Comparison of ENCODE assay signal across 8 mouse cellular contexts in the genomic region with DNA sequence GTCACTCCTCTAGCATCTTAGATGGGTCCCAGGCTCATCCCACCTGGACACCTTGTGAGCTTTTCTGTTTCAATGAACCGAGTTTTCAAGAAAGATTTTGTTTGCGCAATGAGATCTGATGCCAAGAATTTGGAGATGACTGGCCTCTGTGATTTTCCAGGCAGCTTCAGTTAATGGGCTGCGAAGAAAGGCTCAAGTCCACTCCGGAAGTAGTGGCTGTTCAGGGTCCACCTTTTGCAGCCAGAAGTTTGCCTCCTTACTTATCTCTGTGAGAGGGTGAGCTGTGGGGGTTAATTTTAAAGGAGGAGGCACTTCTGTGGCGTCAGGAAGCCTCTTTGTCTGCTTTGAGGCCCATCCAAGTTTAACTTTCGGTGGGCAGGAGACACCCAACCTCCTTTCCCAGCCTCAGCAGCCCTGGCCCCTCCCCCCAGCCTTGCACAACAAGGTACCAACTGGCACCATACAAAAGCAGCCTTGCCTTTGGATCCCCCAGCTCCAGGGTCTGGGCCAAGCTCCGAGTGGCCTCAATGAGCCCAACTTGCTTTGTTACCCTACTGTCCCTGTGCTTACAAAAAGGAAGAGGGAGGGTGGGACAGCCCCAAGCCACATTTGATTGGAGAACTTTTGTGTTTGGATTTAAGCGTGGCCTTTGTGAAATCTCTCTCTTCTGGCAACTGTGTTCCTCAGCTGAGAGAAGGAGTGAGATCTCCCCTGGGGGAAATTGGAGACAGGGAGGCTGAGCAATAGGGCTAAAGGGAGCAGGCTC.
A peak's percentile ranks its signal among the peaks of the same experiment; 100 is the strongest.
DNase-seq lines count a peak whose midpoint lies in the region; ATAC-seq and TF ChIP-seq lines count a peak whose summit lies in the region.

No protein-coding gene starts in this region.

- H3K4me2 ChIP-seq in liver, postnatal 0 days (ENCODE audit: low read depth, low read length), result no peak overlapping the region

- 41% methylated on average over 8 of the region's 8 CpGs for WGBS in heart, embryonic 10.5 days
- 47% methylated on average over 8 of the region's 8 CpGs for WGBS in liver, postnatal 0 days (ENCODE audit: insufficient replicate concordance)

- no peak for ATAC-seq in liver, postnatal 0 days

- H3K27me3 ChIP-seq in heart, embryonic 10.5 days (ENCODE audit: insufficient read depth, poor library complexity, severe bottlenecking), result peaks cover 10% of the 10 kb centered on the region; the same call in 1 of the 2 replicates
- no peaks in the 10 kb centered on the region for H3K27me3 ChIP-seq in liver, postnatal 0 days (ENCODE audit: insufficient read depth, low read length)

- H3K27ac ChIP-seq in heart, embryonic 10.5 days, result peak overlapping the region; percentile 79
- no peak overlapping the region for H3K27ac ChIP-seq in liver, postnatal 0 days (ENCODE audit: low read depth)

- H3K4me3 ChIP-seq in heart, embryonic 10.5 days, result no peak overlapping the region
- no peak overlapping the region for H3K4me3 ChIP-seq in liver, postnatal 0 days (ENCODE audit: low read depth, low read length)

- no peaks in the 10 kb centered on the region for H3K36me3 ChIP-seq in heart, embryonic 10.5 days
- H3K36me3 ChIP-seq in liver, postnatal 0 days (replicated peaks; ENCODE audit: insufficient read depth, low read length), result no peaks in the 10 kb centered on the region

- no peak for TF ChIP-seq CTCF in liver, postnatal 0 days (IDR thresholded peaks at IDR 0.05; ENCODE audit: low read depth)

- peak; percentile 66 for DNase-seq in adrenal gland, postnatal 10 days
- no peak for DNase-seq in adrenal gland, adult 18-20 months (ENCODE audit: low spot score in 2 of 2)
- DNase-seq in 3T3-L1 (ENCODE audit: low read depth, low spot score) (peak; percentile 38), MN1 (ENCODE audit: low spot score) (no peak)
- DNase-seq in heart, embryonic 10.5 days (ENCODE audit: low spot score), result no peak
- peak; percentile 28 for DNase-seq in liver, postnatal 0 days
- DNase-seq in frontal cortex, postnatal 25 days (ENCODE audit: low spot score in 2 of 2), result no peak
- DNase-seq in layer of hippocampus, postnatal 25 days (ENCODE audit: extremely low spot score in 1 of 2, low spot score in 1 of 2), result no peak

- TF ChIP-seq EP300 in liver, postnatal 0 days (IDR thresholded peaks at IDR 0.05; ENCODE audit: low read depth), result no peak

- no peaks in the 10 kb centered on the region for H3K9me3 ChIP-seq in heart, embryonic 10.5 days
- H3K9me3 ChIP-seq in liver, postnatal 0 days (ENCODE audit: low read length), result no peaks in the 10 kb centered on the region

- H3K9ac ChIP-seq in liver, postnatal 0 days (replicated peaks), result no peak overlapping the region

- H3K4me1 ChIP-seq in heart, embryonic 10.5 days, result peaks cover 53% of the 10 kb centered on the region
- H3K4me1 ChIP-seq in liver, postnatal 0 days (ENCODE audit: insufficient read depth), result no peaks in the 10 kb centered on the region

Comparison
In these comparisons a context has a peak if more than half of its experiments do, and no peak if none do; other contexts are left out.
1. DNase-seq: peak in adrenal gland, postnatal 10 days (single experiment), 3T3-L1 (single experiment) and liver, postnatal 0 days (single experiment); none in adrenal gland, adult 18-20 months (0 of 2), heart, embryonic 10.5 days (single experiment), frontal cortex, postnatal 25 days (0 of 2), layer of hippocampus, postnatal 25 days (0 of 2) and MN1 (single experiment).